Mouse (Mus musculus) forebrain, embryonic 16.5 days (tissue): ENCODE data around the gene Olig1. TPM values are rescaled to one million over a fixed set of nuclear protein-coding genes. Genes with fewer than 3 reads are reported as not detected.

Experiments used
- ATAC-seq: fragments of 200-750 bp; cut with Nextera tagmentation; 2 replicates; pipeline ENCODE4 v1.8.0; 2017; ENCODE audit warnings: mild to moderate bottlenecking, moderate library complexity
- H3K27ac ChIP-seq: fragments of 300-500 bp; sonication (generic); 2 replicates; pipeline ENCODE4 v1.5.1; 2014; ENCODE audit warnings: low read length, control low read depth
- H3K27me3 ChIP-seq: fragments of 300-500 bp; sonication (generic); replicated peaks from 2 replicates; pipeline ENCODE4 v1.6.1; 2014; ENCODE audit warnings: low read length; ENCODE audit not compliant: control insufficient read depth, insufficient read depth
- H3K36me3 ChIP-seq: fragments of 300-500 bp; sonication (generic); 2 replicates; pipeline ENCODE4 v1.6.1; 2014; ENCODE audit not compliant: control insufficient read depth, insufficient read depth
- H3K4me1 ChIP-seq: fragments of 300-500 bp; sonication (generic); replicated peaks from 2 replicates; pipeline ENCODE4 v1.6.1; 2014; ENCODE audit warnings: low read length; ENCODE audit not compliant: control insufficient read depth, insufficient read depth
- H3K4me2 ChIP-seq: fragments of 300-500 bp; sonication (generic); 2 replicates; pipeline ENCODE4 v1.6.1; 2014; ENCODE audit warnings: mild to moderate bottlenecking, low read length, control low read depth
- H3K4me3 ChIP-seq: fragments of 300-500 bp; sonication (generic); replicated peaks from 2 replicates; pipeline ENCODE4 v1.5.1; 2014; ENCODE audit warnings: mild to moderate bottlenecking, low read length, control low read depth
- H3K9ac ChIP-seq: fragments of 300-500 bp; sonication (generic); replicated peaks from 2 replicates; pipeline ENCODE4 v1.6.1; 2014; ENCODE audit warnings: low read depth, low read length, control low read depth
- H3K9me3 ChIP-seq: fragments of 300-500 bp; sonication (generic); 2 replicates; pipeline ENCODE4 v1.6.1; 2016; ENCODE audit warnings: low read length; ENCODE audit not compliant: control insufficient read depth
- WGBS: fragments of 180-500 bp; shearing (Covaris S2); extraction: QIAGEN DNeasy Blood & Tissue Kit; methylation state at CpG from one replicate; pipeline ENCODE4 v1.1.7; 2014; 5-methylcytosine and 5-hydroxymethylcytosine counted together
- polyA plus RNA-seq: library from polyadenylated mRNA; unstranded; fragments of >200 nt; fragmentation: Nextera tagmentation; extraction: Ambion mirVana; gene quantifications from 2 replicates; pipeline ENCODE4 v1.2.1, GENCODE M21; 2015

Olig1 gene
- polyA plus RNA-seq, 1 experiment from 2014 or later = 39.7 TPM

GRCm38 (mm10) chr16:91226038-91226882, 43.3 kb upstream of the Olig1 start:
- Histone ChIP-seq H3K27me3 (peaks cover 68% of the 10 kb centered on the region), H3K4me3 (peak overlapping the region; percentile 43), H3K9me3 (no peaks in the 10 kb centered on the region), H3K9ac (peak overlapping the region; percentile 42), H3K27ac (no peak overlapping the region), H3K4me1 (peaks cover 50% of the 10 kb centered on the region), H3K36me3 (no peaks in the 10 kb centered on the region), H3K4me2 (peak overlapping the region; percentile 59)
- no peak for ATAC-seq
- under 1% methylated on average over 60 of the region's 60 CpGs for WGBS

- WGBS = under 1% methylated on average over 84 of the region's 85 CpGs
These were observed 42.5 kb upstream of the Olig1 start for GRCm38 (mm10) chr16:91226883-91227759.

GRCm38 (mm10) chr16:91227760-91228043, 41.9 kb upstream of the Olig1 start:
- H3K4me2 ChIP-seq = peak overlapping the region; percentile 59
- H3K27ac ChIP-seq = no peak overlapping the region
- WGBS = 5% methylated on average over 6 of the region's 6 CpGs
- no peaks in the 10 kb centered on the region for H3K36me3 ChIP-seq
- peaks cover 52% of the 10 kb centered on the region for H3K4me1 ChIP-seq
- H3K9ac ChIP-seq = 0 out of 2 replicates have a peak overlapping the region, but pooled peaks have one; percentile 5
- H3K4me3 ChIP-seq = peak overlapping the region; percentile 43
- H3K9me3 ChIP-seq = no peaks in the 10 kb centered on the region
- ATAC-seq = no peak
- H3K27me3 ChIP-seq = peaks cover 64% of the 10 kb centered on the region

More at GRCm38 (mm10) chr16:91226883-91227759, 42.5 kb upstream of the Olig1 start:
- no peak for ATAC-seq
- Histone ChIP-seq H3K9me3 (no peaks in the 10 kb centered on the region), H3K4me2 (peak overlapping the region; percentile 59), H3K4me3 (peak overlapping the region; percentile 43), H3K4me1 (peaks cover 52% of the 10 kb centered on the region), H3K27ac (no peak overlapping the region), H3K36me3 (no peaks in the 10 kb centered on the region), H3K9ac (peak overlapping the region; percentile 42), H3K27me3 (peaks cover 66% of the 10 kb centered on the region)

- WGBS = 5% methylated on average over 30 of the region's 30 CpGs
- Histone ChIP-seq H3K4me1 (peaks cover 44% of the 10 kb centered on the region), H3K9me3 (no peaks in the 10 kb centered on the region), H3K36me3 (no peaks in the 10 kb centered on the region), H3K27ac (no peak overlapping the region), H3K27me3 (peaks cover 63% of the 10 kb centered on the region), H3K4me2 (peak overlapping the region; percentile 16), H3K9ac (no peak overlapping the region), H3K4me3 (peak overlapping the region; percentile 5; the same call in 1 of the 2 replicates)
- ATAC-seq = no peak
These were observed 41.1 kb upstream of the Olig1 start for GRCm38 (mm10) chr16:91228238-91229071.

- Histone ChIP-seq H3K9me3 (no peaks in the 10 kb centered on the region), H3K4me2 (peak overlapping the region; percentile 6; the same call in 1 of the 2 replicates), H3K4me1 (peaks cover 41% of the 10 kb centered on the region), H3K9ac (no peak overlapping the region), H3K4me3 (no peak overlapping the region), H3K27ac (no peak overlapping the region), H3K27me3 (peaks cover 65% of the 10 kb centered on the region), H3K36me3 (no peaks in the 10 kb centered on the region)
- ATAC-seq = no peak
- WGBS = 8% methylated on average over 10 of the region's 10 CpGs
These were observed 40.6 kb upstream of the Olig1 start for GRCm38 (mm10) chr16:91229072-91229348.

GRCm38 (mm10) chr16:91229643-91230042, 39.9 kb upstream of the Olig1 start:
- peaks cover 70% of the 10 kb centered on the region for H3K27me3 ChIP-seq
- no peaks in the 10 kb centered on the region for H3K9me3 ChIP-seq
- no peak overlapping the region for H3K4me3 ChIP-seq
- no peaks in the 10 kb centered on the region for H3K36me3 ChIP-seq
- no peak overlapping the region for H3K27ac ChIP-seq
- no peak for ATAC-seq
- H3K9ac ChIP-seq = no peak overlapping the region
- H3K4me2 ChIP-seq = no peak overlapping the region
- peaks cover 41% of the 10 kb centered on the region for H3K4me1 ChIP-seq
- 27% methylated on average over 8 of the region's 8 CpGs for WGBS

GRCm38 (mm10) chr16:91231781-91232469, 37.6 kb upstream of the Olig1 start:
- Histone ChIP-seq H3K4me1 (peaks cover 19% of the 10 kb centered on the region), H3K9me3 (no peaks in the 10 kb centered on the region), H3K27ac (no peak overlapping the region), H3K36me3 (no peaks in the 10 kb centered on the region), H3K9ac (no peak overlapping the region), H3K4me3 (no peak overlapping the region), H3K4me2 (peak overlapping the region; percentile 30), H3K27me3 (peaks cover 75% of the 10 kb centered on the region)
- peak; percentile 68 for ATAC-seq
- 7% methylated on average over 26 of the region's 26 CpGs for WGBS

GRCm38 (mm10) chr16:91232470-91233240, 36.9 kb upstream of the Olig1 start:
- Histone ChIP-seq H3K9me3 (no peaks in the 10 kb centered on the region), H3K9ac (no peak overlapping the region), H3K27me3 (peaks cover 70% of the 10 kb centered on the region), H3K4me2 (peak overlapping the region; percentile 30; the same call in 1 of the 2 replicates), H3K27ac (no peak overlapping the region), H3K4me3 (no peak overlapping the region), H3K36me3 (no peaks in the 10 kb centered on the region), H3K4me1 (peaks cover 15% of the 10 kb centered on the region)
- 5% methylated on average over 25 of the region's 25 CpGs for WGBS
- ATAC-seq = no peak
